Mouse (Mus musculus) heart, embryonic 11.5 days (tissue): ENCODE results near the gene Pmepa1. TPM values are rescaled to one million over a fixed set of nuclear protein-coding genes. Genes with fewer than 3 reads are reported as not detected.

ENCODE experiments used
- ATAC-seq: fragments of 200-750 bp; cut with Nextera tagmentation; replicated peaks from 2 replicates; pipeline ENCODE4 v1.8.0; 2017; ENCODE audit warnings: moderate library complexity; ENCODE audit not compliant: insufficient number of reproducible peaks, low FRiP score, low TSS enrichment
- H3K27ac ChIP-seq: fragments of 300-500 bp; sonication (generic); 2 replicates; pipeline ENCODE4 v1.5.1; 2014; ENCODE audit warnings: mild to moderate bottlenecking, low read depth, low read length
- H3K27me3 ChIP-seq: fragments of 300-500 bp; sonication (generic); 2 replicates; pipeline ENCODE4 v1.6.1; 2014; ENCODE audit warnings: mild to moderate bottlenecking, low read length, mixed read lengths; ENCODE audit not compliant: control insufficient read depth, insufficient read depth
- H3K36me3 ChIP-seq: fragments of 300-500 bp; sonication (generic); 2 replicates; pipeline ENCODE4 v1.6.1; 2014; ENCODE audit warnings: mild to moderate bottlenecking, low read length, moderate library complexity, mixed read lengths; ENCODE audit not compliant: control insufficient read depth, insufficient read depth
- H3K4me1 ChIP-seq: fragments of 300-500 bp; sonication (generic); 2 replicates; pipeline ENCODE4 v1.6.1; 2014; ENCODE audit warnings: low read length; ENCODE audit not compliant: control insufficient read depth, insufficient read depth
- H3K4me2 ChIP-seq: fragments of 300-500 bp; sonication (generic); 2 replicates; pipeline ENCODE4 v1.6.1; 2014; ENCODE audit warnings: mild to moderate bottlenecking, moderate library complexity
- H3K4me3 ChIP-seq: fragments of 300-500 bp; sonication (generic); 2 replicates; pipeline ENCODE4 v1.5.1; 2014; ENCODE audit warnings: low read depth, low read length
- H3K9ac ChIP-seq: fragments of 300-500 bp; sonication (generic); 2 replicates; pipeline ENCODE4 v1.6.1; 2014; ENCODE audit warnings: mild to moderate bottlenecking, low read depth, low read length, moderate library complexity
- H3K9me3 ChIP-seq: fragments of 300-500 bp; sonication (generic); replicated peaks from 2 replicates; pipeline ENCODE4 v1.6.1; 2016; ENCODE audit warnings: low read length; ENCODE audit not compliant: control insufficient read depth
- whole genome bisulfite sequencing: fragments of 180-500 bp; shearing (Covaris S2); extraction: QIAGEN DNeasy Blood & Tissue Kit; methylation state at CpG from one replicate; pipeline ENCODE4 v1.1.7; 2014; ENCODE audit not compliant: insufficient replicate concordance; 5-methylcytosine and 5-hydroxymethylcytosine counted together
- polyA plus RNA-seq: library from polyadenylated mRNA; unstranded; fragments of >200 nt; fragmentation: Nextera tagmentation; extraction: Ambion mirVana; gene quantifications from 2 replicates; pipeline ENCODE4 v1.2.1, GENCODE M21; 2014

Pmepa1 gene
- polyA plus RNA-seq, 1 experiment from 2014 or later = 4.7 TPM

DNA sequence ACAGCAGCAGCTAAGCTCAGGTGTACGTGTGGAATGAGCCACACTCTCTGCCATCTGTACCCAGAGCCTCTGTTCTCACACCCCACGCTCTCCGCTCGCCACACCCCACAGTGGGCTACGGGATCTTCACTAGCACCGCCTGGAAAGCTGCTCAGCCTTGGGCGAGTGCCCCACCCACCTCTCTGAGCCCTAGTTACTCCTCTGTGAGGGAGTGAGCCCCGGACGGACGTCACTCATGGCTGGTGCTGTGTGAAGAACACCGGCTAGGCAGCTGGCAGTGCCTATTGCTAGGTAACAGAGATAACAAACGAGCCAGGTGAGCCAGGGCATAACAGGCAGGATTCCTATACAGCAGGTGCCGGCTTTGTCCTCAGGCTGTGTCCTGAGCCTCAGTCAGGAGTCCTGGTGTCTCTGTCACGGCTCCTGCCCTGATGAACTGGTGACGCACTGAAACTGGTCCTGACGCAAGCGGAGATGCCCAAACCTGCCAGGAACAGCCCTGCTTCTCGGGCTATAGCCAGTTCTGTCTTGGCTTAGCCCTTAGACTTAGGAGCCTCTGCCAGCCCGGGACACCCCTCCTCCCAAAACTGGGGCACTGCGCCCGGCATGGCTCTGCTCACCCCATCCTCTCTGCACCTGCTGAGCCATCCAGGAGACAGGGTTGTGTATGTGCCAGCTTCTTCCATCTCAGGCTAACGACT lies 44.1 kb downstream of the Pmepa1 start:
- 84% methylated on average over 22 of the region's 22 CpGs for WGBS
- Histone ChIP-seq H3K27me3 (no peaks in the 10 kb centered on the region), H3K4me3 (no peak overlapping the region), H3K4me1 (peaks cover 33% of the 10 kb centered on the region), H3K9me3 (no peaks in the 10 kb centered on the region), H3K9ac (no peak overlapping the region), H3K36me3 (peaks cover 11% of the 10 kb centered on the region), H3K4me2 (no peak overlapping the region), H3K27ac (no peak overlapping the region)
- no peak for ATAC-seq

DNA sequence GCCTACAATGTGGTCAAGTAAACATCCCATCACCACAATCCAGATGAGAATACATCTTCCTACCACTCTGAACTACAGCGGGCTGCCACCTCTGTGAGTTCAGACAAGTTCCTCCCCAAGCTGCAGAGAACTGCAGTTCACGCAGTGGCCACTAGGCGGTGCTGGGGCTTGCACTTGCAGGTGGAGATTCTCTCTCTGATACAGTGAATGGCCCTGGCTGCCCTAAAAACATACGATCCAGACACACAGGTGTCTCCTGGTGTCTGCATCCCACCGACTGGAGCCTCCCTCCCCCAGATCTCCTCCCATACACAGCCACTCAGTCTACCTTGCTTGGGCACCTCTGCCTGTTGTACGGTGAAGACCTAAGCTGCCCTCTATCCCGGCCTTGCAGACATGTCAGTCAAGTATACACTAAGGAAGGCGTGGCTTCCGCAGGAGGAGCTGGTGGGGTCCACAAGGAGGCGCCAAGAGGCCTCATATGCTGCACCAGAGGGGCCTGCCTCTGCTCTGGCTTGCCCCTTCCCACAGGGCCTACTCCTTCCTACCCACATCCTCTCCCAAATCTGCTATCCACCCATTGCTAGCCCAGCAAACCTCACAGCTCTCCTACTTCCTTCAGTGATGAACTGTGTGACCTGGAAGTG lies 46.6 kb downstream of the Pmepa1 start:
- no peak overlapping the region for H3K4me3 ChIP-seq
- peaks cover 8% of the 10 kb centered on the region for H3K4me1 ChIP-seq
- WGBS = 9% methylated on average over 10 of the region's 10 CpGs
- H3K36me3 ChIP-seq = peaks cover 11% of the 10 kb centered on the region
- peak overlapping the region; percentile 43; the same call in 1 of the 2 replicates for H3K4me2 ChIP-seq
- no peaks in the 10 kb centered on the region for H3K27me3 ChIP-seq
- no peak overlapping the region for H3K9ac ChIP-seq
- no peaks in the 10 kb centered on the region for H3K9me3 ChIP-seq
- peak; percentile 51 for ATAC-seq
- H3K27ac ChIP-seq = no peak overlapping the region

DNA sequence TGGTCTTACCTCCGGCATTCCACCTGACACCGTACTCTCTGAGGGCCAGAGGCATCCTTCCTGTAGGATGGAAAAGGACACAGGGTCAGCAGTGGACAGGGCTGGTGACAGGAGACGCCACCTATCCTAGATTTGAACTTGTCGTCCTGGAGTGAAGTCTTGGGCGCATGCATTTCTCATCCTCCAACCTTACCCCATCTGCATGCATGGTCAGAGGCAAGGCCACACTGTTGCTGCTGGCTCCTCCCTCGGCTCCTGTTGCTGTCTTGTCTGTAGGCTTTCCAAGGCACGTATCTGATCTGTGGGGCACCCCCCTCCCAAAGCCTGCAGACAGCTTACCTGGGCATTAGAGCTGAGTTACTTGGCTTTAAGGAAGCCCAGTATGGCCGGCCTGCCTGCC lies 47.8 kb downstream of the Pmepa1 start:
- no peak overlapping the region for H3K4me2 ChIP-seq
- peaks cover 10% of the 10 kb centered on the region for H3K36me3 ChIP-seq
- no peak overlapping the region for H3K4me3 ChIP-seq
- H3K9me3 ChIP-seq = no peaks in the 10 kb centered on the region
- H3K27ac ChIP-seq = no peak overlapping the region
- no peaks in the 10 kb centered on the region for H3K27me3 ChIP-seq
- H3K4me1 ChIP-seq = peaks cover 5% of the 10 kb centered on the region
- no peak overlapping the region for H3K9ac ChIP-seq
- no peak for ATAC-seq
- 86% methylated on average over 8 of the region's 8 CpGs for WGBS

DNA sequence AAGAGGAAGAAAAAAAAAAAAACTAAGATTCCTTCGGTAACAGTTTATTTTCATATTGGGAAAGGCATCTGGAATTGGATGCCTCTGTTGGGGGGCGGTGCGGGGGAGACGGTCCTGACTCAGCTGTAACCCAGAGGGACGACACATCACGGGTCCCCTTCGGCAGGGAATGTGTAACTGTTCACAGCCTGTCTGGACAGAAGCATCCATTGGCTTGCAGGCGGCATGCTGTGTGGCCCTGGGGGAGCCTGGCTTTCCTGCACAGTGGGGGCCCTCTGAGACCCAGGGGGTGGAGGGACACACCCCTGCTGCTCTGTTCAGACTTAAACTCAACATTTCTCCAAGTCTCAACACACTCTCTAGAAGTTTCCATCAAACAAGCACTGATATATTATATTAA lies 49.5 kb downstream of the Pmepa1 start:
- Histone ChIP-seq H3K4me1 (peaks cover 5% of the 10 kb centered on the region), H3K27ac (no peak overlapping the region), H3K9me3 (no peaks in the 10 kb centered on the region), H3K4me3 (no peak overlapping the region), H3K36me3 (peaks cover 5% of the 10 kb centered on the region), H3K27me3 (no peaks in the 10 kb centered on the region), H3K4me2 (no peak overlapping the region), H3K9ac (no peak overlapping the region)
- ATAC-seq = no peak
- WGBS = 82% methylated on average over 8 of the region's 8 CpGs

DNA sequence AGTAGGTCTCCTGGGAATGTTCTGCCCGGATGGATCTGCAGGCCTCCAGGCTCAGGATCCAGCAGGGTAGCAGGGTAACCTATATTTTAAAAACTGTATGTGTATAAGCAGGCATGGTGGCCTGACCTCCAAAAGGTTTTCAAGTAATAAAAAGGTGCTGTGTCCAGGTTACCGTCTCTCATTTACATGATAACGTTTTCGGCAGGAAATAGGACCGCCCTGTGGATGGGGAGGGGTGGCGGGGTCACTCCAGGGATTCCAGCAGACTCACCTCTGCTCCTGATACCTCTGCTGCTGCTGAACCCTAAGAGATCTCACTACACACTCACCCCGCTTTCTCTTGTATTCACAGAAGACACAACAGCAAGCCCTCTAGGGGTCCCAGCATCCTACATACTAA lies 50.4 kb downstream of the Pmepa1 start:
- WGBS = 81% methylated on average over 7 of the region's 7 CpGs
- Histone ChIP-seq H3K4me3 (no peak overlapping the region), H3K9ac (no peak overlapping the region), H3K4me2 (no peak overlapping the region), H3K27me3 (no peaks in the 10 kb centered on the region), H3K9me3 (no peaks in the 10 kb centered on the region), H3K27ac (no peak overlapping the region), H3K4me1 (peaks cover 5% of the 10 kb centered on the region), H3K36me3 (peaks cover 5% of the 10 kb centered on the region; the same call in 1 of the 2 replicates)
- ATAC-seq = no peak

DNA sequence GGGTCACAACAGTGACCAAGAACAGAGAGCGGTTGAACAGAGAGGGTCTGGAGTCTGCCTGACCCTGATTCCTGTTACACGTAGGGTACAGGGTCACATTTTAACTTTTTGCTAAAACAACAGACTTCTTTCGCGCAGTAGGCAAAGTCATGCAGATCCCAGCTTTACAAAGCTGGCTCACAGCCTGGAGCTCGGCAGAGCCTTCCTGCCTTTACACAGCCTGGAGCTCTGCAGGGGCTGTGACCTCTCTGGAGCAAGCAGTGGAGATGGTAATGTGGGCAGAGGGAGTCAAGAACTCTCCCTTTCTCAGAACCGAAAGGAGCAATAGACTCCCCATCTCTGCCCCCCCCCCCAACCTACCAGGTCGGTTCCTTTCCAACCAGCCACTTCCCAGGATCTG lies 51.5 kb downstream of the Pmepa1 start:
- Histone ChIP-seq H3K9ac (no peak overlapping the region), H3K4me3 (no peak overlapping the region), H3K36me3 (peaks cover 5% of the 10 kb centered on the region; the same call in 1 of the 2 replicates), H3K4me2 (no peak overlapping the region), H3K27ac (no peak overlapping the region), H3K9me3 (no peaks in the 10 kb centered on the region), H3K4me1 (peaks cover 3% of the 10 kb centered on the region), H3K27me3 (no peaks in the 10 kb centered on the region)
- ATAC-seq = no peak
- WGBS = 67% methylated on average over 7 of the region's 7 CpGs

DNA sequence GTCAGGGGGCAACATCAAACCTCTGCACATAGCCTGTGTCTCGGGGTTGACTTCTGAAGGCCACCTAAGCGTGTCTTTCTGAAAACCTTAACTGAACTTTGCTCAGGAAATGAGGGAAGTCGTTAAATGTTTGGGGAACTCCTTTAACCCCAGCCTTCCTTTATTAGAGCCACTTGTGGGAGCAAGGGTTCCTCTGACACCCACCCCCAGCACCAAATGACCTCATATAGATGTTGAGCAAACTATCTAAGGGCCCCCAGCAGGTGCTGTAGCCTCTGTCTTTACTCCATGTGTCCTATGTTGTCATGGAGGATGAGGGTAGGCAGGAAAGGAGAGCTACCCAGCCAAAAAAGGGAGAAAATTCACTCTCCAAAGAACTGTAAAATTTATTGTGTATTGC lies 52.2 kb downstream of the Pmepa1 start:
- no peaks in the 10 kb centered on the region for H3K9me3 ChIP-seq
- no peak overlapping the region for H3K27ac ChIP-seq
- H3K9ac ChIP-seq = no peak overlapping the region
- H3K36me3 ChIP-seq = peaks cover 5% of the 10 kb centered on the region; the same call in 1 of the 2 replicates
- ATAC-seq = no peak
- 75% methylated on average over 3 of the region's 3 CpGs for WGBS
- no peaks in the 10 kb centered on the region for H3K4me1 ChIP-seq
- no peak overlapping the region for H3K4me2 ChIP-seq
- no peaks in the 10 kb centered on the region for H3K27me3 ChIP-seq
- no peak overlapping the region for H3K4me3 ChIP-seq

DNA sequence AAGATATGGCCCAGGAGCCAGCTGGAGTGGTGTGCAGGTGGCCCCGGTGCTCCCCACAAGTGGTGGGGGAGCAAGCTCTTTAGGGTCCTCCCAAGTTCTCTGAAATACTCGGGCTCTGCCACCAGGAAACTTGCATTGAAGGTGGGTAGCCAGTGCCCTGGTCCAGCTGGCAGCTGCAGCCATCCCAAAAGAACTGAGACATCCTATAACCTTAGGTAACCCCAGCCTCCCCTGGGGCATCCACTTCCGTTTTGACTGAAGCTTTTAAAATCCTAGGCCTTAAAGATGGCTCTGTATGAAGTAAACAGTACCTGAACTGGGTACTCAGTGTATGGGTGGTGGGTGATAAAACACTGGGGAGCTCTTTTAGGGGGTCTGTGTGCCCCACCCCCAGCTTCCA lies 52.8 kb downstream of the Pmepa1 start:
- no peaks in the 10 kb centered on the region for H3K4me1 ChIP-seq
- peaks cover 5% of the 10 kb centered on the region; the same call in 1 of the 2 replicates for H3K36me3 ChIP-seq
- H3K4me2 ChIP-seq = no peak overlapping the region
- H3K27ac ChIP-seq = no peak overlapping the region
- no peak overlapping the region for H3K9ac ChIP-seq
- WGBS = 76% methylated on average over 3 of the region's 3 CpGs
- H3K27me3 ChIP-seq = peaks cover 2% of the 10 kb centered on the region; the same call in 1 of the 2 replicates
- no peak for ATAC-seq
- no peak overlapping the region for H3K4me3 ChIP-seq
- no peaks in the 10 kb centered on the region for H3K9me3 ChIP-seq

DNA sequence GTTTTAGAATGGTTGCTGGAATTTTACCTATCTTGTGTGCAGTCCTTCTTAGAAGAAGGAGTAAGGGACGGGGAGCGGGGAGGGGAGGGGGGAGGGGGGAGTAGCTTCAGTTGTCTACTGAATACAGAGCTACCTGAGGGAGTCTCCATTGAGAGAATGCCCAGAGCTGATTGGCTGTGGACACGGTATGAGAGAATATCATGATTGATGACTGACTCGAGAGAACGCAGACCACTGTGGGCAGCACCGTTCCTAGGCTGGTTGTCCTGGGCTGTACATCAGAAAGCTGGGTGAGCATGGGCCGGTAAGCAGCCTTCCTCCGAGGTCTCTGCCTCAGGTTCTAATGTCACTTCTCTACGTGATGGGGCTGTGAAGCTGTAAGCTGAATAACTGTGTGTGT lies 55.6 kb downstream of the Pmepa1 start:
- H3K4me3 ChIP-seq = no peak overlapping the region
- no peak overlapping the region for H3K27ac ChIP-seq
- H3K4me1 ChIP-seq = no peaks in the 10 kb centered on the region
- ATAC-seq = no peak
- H3K27me3 ChIP-seq = peaks cover 13% of the 10 kb centered on the region
- H3K36me3 ChIP-seq = no peaks in the 10 kb centered on the region
- WGBS = 90% methylated on average over 9 of the region's 9 CpGs
- H3K4me2 ChIP-seq = no peak overlapping the region
- no peak overlapping the region for H3K9ac ChIP-seq
- no peaks in the 10 kb centered on the region for H3K9me3 ChIP-seq
